Mouse (Mus musculus) limb, embryonic 14.5 days (tissue): ENCODE data around the gene Pmm2. TPM values are rescaled to one million over a fixed set of nuclear protein-coding genes. Genes with fewer than 3 reads are reported as not detected.

ENCODE experiments used
- ATAC-seq: fragments of 200-750 bp; cut with Nextera tagmentation; 2 replicates; pipeline ENCODE4 v1.8.0; 2017; ENCODE audit warnings: low read depth, moderate number of reproducible peaks, moderate TSS enrichment; ENCODE audit not compliant: low FRiP score
- DNase-seq: peaks from one replicate; pipeline ENCODE4 v3.0.0-alpha.2; 2015; ENCODE audit warnings: low spot score
- H3K27ac ChIP-seq: fragments of 300-500 bp; sonication (generic); replicated peaks from 2 replicates; pipeline ENCODE4 v1.5.1; 2014; ENCODE audit warnings: low read depth, mild to moderate bottlenecking, low read length, moderate library complexity, mixed read lengths
- H3K27me3 ChIP-seq: fragments of 300-500 bp; sonication (generic); 2 replicates; pipeline ENCODE4 v1.6.1; 2014; ENCODE audit warnings: low read length, mixed read lengths; ENCODE audit not compliant: control insufficient read depth, insufficient read depth
- H3K36me3 ChIP-seq: fragments of 300-500 bp; sonication (generic); 2 replicates; pipeline ENCODE4 v1.6.1; 2014; ENCODE audit warnings: mild to moderate bottlenecking, low read length, moderate library complexity, mixed read lengths; ENCODE audit not compliant: control insufficient read depth, insufficient read depth
- H3K4me1 ChIP-seq: fragments of 300-500 bp; sonication (generic); 2 replicates; pipeline ENCODE4 v1.6.1; 2014; ENCODE audit warnings: antibody characterized with exemption, low read length, mixed read lengths; ENCODE audit not compliant: control insufficient read depth, insufficient read depth
- H3K4me2 ChIP-seq: fragments of 300-500 bp; sonication (generic); replicated peaks from 2 replicates; pipeline ENCODE4 v1.6.1; 2014; ENCODE audit warnings: low read depth, mild to moderate bottlenecking, low read length, moderate library complexity; ENCODE audit not compliant: severe bottlenecking
- H3K4me3 ChIP-seq: fragments of 300-500 bp; sonication (generic); replicated peaks from 2 replicates; pipeline ENCODE4 v1.5.1; 2014; ENCODE audit warnings: low read length
- H3K9ac ChIP-seq: fragments of 300-500 bp; sonication (generic); 2 replicates; pipeline ENCODE4 v1.6.1; 2014; ENCODE audit warnings: mild to moderate bottlenecking, low read depth, low read length, moderate library complexity; ENCODE audit not compliant: severe bottlenecking
- H3K9me3 ChIP-seq: fragments of 300-500 bp; sonication (generic); 2 replicates; pipeline ENCODE4 v1.6.1; 2016; ENCODE audit warnings: low read length; ENCODE audit not compliant: control insufficient read depth
- POLR2A ChIP-seq: fragments of 200-500 bp; IDR thresholded peaks from 2 replicates; pipeline ENCODE4 v1.8.0; 2012; ENCODE audit warnings: inconsistent platforms, mild to moderate bottlenecking, moderate library complexity, borderline replicate concordance; ENCODE audit not compliant: insufficient read depth, insufficient read length; ENCODE audit errors: extremely low read depth
- WGBS: fragments of 180-500 bp; shearing (Covaris S2); extraction: QIAGEN DNeasy Blood & Tissue Kit; methylation state at CpG from one replicate; pipeline ENCODE4 v1.1.7; 2014; 5-methylcytosine and 5-hydroxymethylcytosine counted together
- polyA plus RNA-seq, 2 experiments: library from polyadenylated mRNA; depleted of rRNA in 1 of 2; stranded (reverse) in 1 of 2; unstranded in 1 of 2; fragments of >200 nt; fragmentation: Nextera tagmentation in 1 of 2; extraction: Ambion mirVana in 1 of 2; gene quantifications; 2 replicates each; pipeline versions ENCODE4 v1.2.1 to v1.2.3; 2012 to 2014

The Pmm2 gene
- polyA plus RNA-seq, 2 experiments: 46.1 to 61.0 TPM

DNA sequence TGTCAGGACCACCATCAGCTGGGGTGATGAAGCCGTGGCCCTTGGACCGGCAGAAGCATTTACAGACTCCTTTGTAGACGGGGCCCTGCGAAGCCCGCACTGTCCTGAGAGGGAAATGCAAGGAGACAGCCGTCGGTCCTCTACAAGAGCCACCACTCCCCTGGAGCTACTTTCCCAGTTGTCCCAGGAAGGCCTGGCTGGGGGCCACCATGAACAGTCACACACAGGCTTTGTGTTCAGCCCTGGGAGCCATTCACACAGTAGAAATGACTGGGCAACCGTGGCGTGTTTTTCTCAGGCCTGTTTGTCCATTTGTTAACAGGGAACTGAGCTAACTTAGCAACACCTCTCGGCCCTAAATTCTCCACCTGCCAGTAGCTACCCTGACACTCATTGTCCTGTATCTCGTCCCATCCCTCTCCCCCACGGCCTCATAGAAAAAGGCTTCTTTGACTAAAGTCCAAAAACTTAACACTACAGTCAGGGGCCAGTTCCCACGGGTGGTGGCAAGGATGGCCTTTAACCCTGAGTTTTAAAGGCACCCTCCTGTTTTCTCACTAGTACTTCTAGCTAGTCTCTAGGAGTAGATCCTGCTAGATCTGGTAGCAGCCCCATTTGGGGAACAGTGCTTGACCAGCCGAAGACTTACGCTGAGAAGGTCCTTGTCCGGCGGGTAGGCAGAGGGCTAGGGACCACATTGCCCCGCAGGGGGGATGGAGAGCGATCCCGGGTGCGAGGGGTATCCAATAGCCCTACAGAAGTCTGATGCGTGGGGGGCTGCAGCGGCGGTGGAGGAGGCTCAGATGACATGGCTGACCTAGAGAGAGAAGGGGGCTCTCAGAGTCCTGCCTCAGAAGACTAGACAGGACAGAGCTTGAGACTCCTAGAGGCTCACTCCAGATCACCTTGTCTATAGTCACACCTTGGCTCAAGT lies 26.4 kb downstream of the Pmm2 start:
- Histone ChIP-seq H3K9ac (no peak overlapping the region), H3K4me2 (no peak overlapping the region), H3K27me3 (no peaks in the 10 kb centered on the region), H3K4me3 (no peak overlapping the region), H3K27ac (no peak overlapping the region), H3K4me1 (no peaks in the 10 kb centered on the region), H3K36me3 (peaks cover 45% of the 10 kb centered on the region), H3K9me3 (no peaks in the 10 kb centered on the region)
- no peak for ATAC-seq
- 87% methylated on average over 24 of the region's 24 CpGs for WGBS
- DNase-seq: no peak
- no peak for TF ChIP-seq POLR2A

DNA sequence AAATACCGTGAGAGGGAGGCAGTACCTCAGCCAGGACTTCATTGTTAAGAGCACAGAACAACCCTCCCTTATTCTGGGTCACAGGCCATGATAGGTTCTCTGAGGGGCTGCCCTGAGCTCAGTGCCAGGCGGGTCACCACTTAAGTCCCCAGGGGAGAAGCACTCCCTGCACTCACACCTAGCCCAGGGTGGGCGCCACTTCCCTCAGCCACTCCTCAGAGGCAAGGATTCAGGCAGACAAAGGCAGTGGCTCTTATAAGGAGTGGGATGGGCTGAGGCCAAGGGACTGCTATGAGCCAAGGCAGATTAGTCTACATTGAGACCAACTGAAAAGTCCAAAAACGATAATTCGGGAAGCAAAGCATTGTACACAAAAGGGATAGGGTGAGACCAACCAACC lies 27.9 kb downstream of the Pmm2 start:
- H3K27me3 ChIP-seq: no peaks in the 10 kb centered on the region
- H3K9me3 ChIP-seq: no peaks in the 10 kb centered on the region
- DNase-seq (no peak), ATAC-seq (no peak)
- WGBS: 85% methylated on average over 5 of the region's 5 CpGs
- no peak overlapping the region for H3K4me2 ChIP-seq
- H3K36me3 ChIP-seq: peaks cover 32% of the 10 kb centered on the region
- H3K4me1 ChIP-seq: peaks cover 8% of the 10 kb centered on the region
- H3K9ac ChIP-seq: no peak overlapping the region
- TF ChIP-seq POLR2A: no peak
- no peak overlapping the region for H3K27ac ChIP-seq
- H3K4me3 ChIP-seq: no peak overlapping the region

DNA sequence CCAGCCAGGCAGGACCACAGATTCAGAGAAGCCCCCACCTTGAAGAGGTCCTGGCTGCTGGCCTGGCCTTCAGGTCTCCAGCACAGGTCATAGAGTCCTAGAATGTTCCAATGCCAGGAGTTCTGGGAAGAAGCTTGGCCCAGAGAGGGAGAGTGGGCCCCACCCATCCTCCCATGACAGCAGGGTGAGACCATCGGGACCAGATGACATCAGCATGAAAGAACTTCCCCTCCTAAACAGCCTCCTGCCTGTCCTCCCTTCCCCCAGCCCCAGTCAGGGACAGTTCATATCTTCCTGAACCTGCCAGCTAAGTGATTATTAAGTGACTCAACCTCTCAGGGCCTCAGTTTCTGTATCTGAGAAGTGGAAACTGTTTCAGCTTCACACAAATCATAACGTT lies 29.0 kb downstream of the Pmm2 start:
- Histone ChIP-seq H3K4me1 (peaks cover 13% of the 10 kb centered on the region), H3K4me3 (no peak overlapping the region), H3K27ac (no peak overlapping the region), H3K9me3 (no peaks in the 10 kb centered on the region), H3K9ac (no peak overlapping the region), H3K4me2 (no peak overlapping the region), H3K36me3 (peaks cover 24% of the 10 kb centered on the region), H3K27me3 (no peaks in the 10 kb centered on the region)
- DNase-seq (no peak), ATAC-seq (no peak)
- WGBS: 73% methylated on average over 2 of the region's 2 CpGs
- no peak for TF ChIP-seq POLR2A

DNA sequence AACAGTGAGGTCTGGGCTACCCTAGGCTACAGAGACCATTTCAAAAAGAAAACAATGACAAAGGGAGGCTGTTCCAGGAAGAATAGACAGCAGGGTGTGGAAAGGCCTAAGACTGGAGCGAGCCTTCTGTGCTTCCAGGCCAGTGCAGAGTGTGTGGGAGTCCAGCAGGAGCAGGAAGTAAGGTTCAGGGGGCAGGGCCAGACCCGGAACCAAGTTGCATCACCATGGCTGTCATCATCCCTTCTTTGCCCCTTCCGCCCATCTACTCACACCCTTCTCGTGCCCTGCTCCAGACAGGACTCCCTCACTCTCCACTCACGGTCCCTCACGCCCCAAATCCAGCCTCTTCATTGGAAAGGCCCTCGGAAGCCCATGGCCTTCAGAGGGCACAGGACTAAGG lies 29.8 kb downstream of the Pmm2 start:
- H3K4me2 ChIP-seq: no peak overlapping the region
- no peak overlapping the region for H3K4me3 ChIP-seq
- H3K9ac ChIP-seq: no peak overlapping the region
- DNase-seq: no peak
- 74% methylated on average over 7 of the region's 7 CpGs for WGBS
- TF ChIP-seq POLR2A: no peak
- ATAC-seq: no peak
- H3K27ac ChIP-seq: no peak overlapping the region
- no peaks in the 10 kb centered on the region for H3K9me3 ChIP-seq
- peaks cover 16% of the 10 kb centered on the region for H3K36me3 ChIP-seq
- H3K4me1 ChIP-seq: peaks cover 13% of the 10 kb centered on the region
- H3K27me3 ChIP-seq: no peaks in the 10 kb centered on the region

DNA sequence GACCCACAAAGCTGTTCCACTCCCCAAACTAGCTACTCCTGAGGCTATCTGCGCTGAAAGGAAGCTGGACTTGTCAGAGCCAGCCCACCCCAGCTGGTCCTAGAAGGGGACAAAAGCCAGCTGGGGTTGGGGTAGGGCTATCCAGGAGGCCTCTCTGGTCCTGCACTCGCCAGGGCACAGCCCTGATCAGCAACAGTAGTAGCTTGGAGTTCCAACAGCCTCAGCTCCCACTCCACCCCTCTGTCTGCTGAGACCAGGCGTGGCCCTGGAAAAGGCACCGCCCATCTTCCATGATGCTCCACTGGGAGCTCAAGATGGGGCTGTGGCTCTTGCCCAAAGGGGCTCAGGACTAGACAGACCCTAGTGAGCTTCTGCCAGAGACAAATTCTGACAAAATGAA lies 30.3 kb downstream of the Pmm2 start:
- Histone ChIP-seq H3K36me3 (peaks cover 12% of the 10 kb centered on the region), H3K4me2 (no peak overlapping the region), H3K27me3 (no peaks in the 10 kb centered on the region), H3K4me3 (no peak overlapping the region), H3K27ac (no peak overlapping the region), H3K9ac (no peak overlapping the region), H3K9me3 (no peaks in the 10 kb centered on the region), H3K4me1 (peaks cover 13% of the 10 kb centered on the region)
- DNase-seq (no peak), ATAC-seq (no peak)
- 73% methylated on average over 3 of the region's 4 CpGs for WGBS
- no peak for TF ChIP-seq POLR2A
